Mouse (Mus musculus): ENCODE measurements at regions not wholly inside any gene's neighbourhood (a gene's known extent, or its start where the extent isn't known, plus 50 kb on each side); places are given as distances from the start of the nearest gene placed in this dataset.

- DNase-seq (ENCODE audit: extremely low read depth, insufficient read length, low spot score): no peak
Measured at GRCm38 (mm10) chr10:111921492-111921891, 51.0 kb upstream of the Krr1 start.

Measured in 3134 (cell line).